Mouse (Mus musculus): ENCODE data around the gene Extl1. TPM values are rescaled to one million over a fixed set of nuclear protein-coding genes. Genes with fewer than 3 reads are reported as not detected.

The Extl1 gene
- total RNA-seq, 4 experiments from 2014 or later, result 20.5 to 28.9 (median 23.9) TPM

DNA sequence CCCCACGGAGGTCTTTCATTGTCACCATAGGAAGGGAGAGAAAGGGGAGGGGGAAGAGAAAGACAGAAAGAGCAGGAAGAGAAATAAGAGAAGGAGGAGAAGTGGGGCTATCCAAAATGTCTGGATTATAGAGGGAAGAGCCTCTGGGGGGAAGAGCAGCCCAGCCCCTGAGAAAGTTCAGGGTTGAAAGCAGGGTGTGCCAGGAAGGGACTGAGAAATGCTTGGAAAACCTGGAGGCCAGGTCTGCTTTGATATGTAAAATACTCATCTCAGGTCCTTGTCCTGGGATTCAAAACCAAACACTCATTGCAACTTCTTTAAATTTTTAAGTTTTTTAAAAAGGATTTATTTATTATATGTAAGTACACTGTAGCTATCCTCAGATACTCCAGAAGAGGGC lies 8.0 kb upstream of the Extl1 start:
- no peak for DNase-seq (ENCODE audit: low spot score)

- no peak for DNase-seq (ENCODE audit: low spot score)
Measured at GRCm38 (mm10) chr4:134388397-134388796, 4.7 kb upstream of the Extl1 start.

DNA sequence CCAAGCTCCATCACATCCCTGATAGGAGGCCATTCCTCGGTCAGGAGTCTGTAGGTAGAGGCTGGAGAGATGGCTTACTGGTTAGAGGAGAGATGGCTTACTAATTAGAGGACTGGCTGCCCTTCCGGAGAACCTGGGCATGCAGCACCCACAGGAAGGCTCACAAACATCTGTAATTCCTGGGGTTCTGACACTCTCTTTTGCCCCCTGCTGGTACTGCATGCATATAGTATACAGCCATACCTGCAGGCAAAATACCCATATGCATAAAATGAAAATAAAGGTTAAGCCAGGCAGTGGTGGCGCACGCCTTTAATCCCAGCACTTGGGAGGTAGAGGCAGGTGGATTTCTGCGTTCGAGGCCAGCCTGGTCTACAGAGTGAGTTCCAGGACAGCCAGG lies 3.6 kb upstream of the Extl1 start:
- DNase-seq (ENCODE audit: low spot score), result no peak

DNA sequence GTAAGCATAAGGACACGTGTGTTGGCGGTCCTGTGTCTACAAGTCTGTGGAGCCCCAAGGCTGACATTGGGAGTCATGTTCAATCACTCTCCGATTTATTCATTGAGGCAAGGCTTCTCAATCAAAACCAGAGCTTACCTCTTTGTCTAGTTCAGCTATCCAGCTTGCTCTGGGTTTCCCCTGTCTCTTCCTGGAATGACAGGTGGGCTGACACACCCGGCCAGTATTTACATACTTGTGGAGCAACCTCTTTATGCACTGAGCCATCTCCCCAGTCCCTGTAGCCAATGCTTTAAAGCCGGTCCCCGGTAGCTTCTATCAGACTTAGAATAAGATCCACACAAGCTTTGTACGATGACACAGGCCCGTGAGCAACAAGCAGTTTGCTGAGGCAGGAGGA lies 4.1 kb downstream of the Extl1 start:
- no peak for DNase-seq (ENCODE audit: low spot score)

DNA sequence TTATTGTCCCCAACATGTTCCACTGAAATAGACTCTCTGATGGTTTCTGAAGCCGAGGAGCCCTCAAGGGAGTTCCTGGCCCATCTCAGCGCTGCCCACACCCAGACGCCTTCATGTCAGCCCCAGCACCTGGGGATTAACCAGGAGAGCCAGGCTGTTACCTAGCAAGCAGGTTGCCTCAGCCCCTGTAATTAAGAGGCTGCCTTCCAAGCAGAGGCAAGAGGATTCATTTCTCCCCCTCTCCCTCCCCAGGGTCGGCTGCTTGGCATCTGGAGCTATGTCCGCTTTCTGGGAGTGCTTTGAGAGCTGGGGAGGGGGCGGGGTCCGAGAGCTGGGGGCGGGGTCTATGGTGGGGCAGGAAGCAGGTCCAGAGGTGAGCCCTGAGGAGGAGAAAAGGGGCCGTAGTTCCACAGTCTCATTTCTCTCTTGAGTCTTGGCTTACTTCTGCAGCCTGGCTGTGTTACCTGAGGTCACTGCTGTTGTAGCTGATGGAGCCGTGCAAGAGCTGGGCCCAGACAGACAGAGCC lies 5.5 kb downstream of the Extl1 start:
- DNase-seq (ENCODE audit: low spot score), result no peak

DNA sequence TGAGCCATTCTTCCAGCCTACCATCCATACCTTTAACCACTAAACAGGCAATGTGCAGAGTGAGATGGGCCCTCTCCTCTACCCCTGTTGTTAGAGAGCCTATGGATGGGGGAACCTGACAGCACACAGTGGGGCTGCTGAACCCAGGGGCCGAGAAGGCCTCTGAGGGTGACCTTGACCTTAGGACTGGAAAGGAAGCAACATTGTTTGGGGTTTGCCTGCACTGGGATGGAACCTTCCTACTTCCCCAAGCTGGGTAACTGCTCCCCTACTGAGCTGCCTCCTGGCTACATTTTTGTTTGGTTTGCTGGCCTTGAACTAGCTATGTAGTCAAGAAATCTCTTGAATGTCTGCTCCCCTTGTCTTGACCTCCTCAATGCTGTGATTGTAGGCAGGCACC lies 9.3 kb downstream of the Extl1 start:
- DNase-seq (ENCODE audit: low spot score), result no peak

DNA sequence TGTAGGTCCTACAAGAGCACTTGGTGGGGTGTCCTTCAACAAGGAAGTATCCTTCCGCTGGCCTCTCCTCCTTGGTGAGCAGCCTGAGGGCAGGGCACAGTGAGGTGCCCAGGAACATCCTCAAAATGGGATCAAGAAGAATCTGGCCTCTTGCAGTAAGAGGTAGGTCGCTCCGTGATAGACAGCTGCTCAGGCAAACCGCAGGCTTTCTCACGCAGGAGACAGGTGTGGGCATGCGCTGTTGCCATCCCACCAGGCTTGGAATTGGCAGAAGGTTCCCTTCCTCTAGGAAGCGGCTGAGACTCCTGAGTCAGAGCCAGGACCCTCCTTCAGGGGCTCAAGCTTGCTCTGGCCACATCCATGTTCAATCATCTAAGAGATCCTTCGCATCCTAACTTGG lies 10.4 kb downstream of the Extl1 start:
- no peak for DNase-seq (ENCODE audit: low spot score)

DNA sequence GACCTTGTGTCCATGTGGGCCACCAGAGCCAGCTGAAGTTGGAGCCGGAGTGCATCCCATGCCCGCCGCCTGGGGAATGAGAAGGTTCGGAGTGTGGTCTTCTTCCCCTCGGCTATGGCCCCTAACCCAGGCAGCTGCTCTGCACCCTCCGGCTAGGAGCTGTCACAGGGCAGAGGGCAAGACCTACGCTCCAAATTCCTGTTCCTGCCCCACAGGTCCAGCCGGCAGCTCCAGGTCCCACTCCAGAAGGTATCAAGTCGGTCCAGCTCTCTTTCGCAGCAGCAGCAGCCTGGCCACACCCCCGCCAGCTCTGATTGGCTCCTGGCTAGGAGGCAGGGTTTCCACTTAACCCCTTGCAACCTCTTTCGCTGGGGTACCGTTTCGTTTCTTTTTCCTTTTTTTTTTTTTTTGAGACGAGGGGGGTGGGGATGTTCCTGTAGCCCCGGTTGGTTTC lies 11.3 kb downstream of the Extl1 start:
- DNase-seq (ENCODE audit: low spot score), result peak; percentile 65

GRCm38 (mm10) chr4:134371316-134371855 lies 12.3 kb downstream of the Extl1 start:
- DNase-seq (ENCODE audit: low spot score), result no peak

DNA sequence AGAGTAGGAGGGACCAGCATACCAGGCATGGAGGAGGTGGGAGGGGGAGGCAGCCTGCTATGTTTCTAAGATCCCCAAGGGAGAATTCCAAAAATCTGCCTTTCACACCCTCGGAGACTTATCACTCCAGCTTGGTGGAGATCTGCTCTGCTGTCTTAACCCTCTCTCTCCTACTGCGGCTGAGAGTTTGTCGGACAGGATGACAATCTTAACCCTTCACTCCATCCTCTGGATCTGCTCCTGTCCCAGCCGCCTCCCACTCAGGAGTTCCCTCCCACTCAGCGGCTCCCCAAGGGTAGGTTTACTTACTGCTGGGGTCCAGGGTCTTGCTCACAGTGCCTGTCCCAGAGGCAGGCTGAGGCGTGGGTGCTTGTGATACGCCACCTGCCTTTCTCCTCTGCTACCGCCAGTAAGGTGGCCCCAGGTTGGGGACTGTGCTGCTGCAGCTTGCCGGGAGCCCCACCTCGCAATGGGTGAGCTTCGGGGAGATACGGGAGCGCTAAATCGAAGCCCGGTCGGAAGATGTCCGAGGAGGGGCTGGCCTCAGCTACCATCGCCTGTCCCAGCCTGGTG lies 12.9 kb downstream of the Extl1 start:
- no peak for DNase-seq (ENCODE audit: low spot score)

DNA sequence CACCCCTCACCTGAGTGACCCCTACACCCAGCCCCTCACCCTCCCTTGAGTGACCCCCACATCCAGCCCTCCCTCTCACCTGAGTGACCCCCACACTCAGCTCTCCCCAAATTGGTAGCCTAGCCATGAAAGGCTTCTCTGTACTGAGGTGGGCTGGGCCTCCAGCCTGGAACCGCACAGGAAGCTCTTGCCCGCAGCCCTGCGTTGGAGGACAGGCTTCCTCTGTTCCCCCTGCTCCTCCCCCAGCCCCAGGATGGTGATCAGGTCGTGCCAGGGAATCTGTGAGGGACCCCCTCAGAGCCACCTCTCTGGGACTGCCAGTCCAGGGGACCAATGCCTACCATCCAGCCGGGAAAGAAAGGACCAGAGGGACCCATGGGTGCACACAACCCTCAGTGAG lies 18.4 kb downstream of the Extl1 start:
- DNase-seq (ENCODE audit: low spot score), result no peak

GRCm38 (mm10) chr4:134362586-134362985 lies 21.1 kb downstream of the Extl1 start:
- DNase-seq (ENCODE audit: low spot score), result no peak

DNA sequence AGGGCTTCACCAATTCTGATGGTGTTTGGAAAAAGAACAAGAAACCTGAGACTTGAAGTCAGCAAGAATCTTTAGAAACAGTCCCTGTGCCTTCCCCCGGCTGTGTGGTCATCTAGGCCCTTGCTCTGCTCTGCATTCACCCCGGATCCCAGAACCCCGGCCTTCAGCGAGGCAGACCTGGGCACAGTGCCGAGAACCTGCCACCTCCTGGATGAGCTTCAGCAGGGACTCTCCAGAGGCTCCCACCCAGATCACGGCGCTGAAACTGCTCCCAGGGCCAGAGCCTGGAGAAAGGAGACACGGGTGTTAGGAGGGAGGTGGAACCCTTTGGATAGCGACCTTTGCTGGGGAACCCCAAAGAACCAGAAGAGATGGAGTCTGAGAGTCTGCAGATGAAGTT lies 21.5 kb downstream of the Extl1 start:
- no peak for DNase-seq (ENCODE audit: low spot score)

DNA sequence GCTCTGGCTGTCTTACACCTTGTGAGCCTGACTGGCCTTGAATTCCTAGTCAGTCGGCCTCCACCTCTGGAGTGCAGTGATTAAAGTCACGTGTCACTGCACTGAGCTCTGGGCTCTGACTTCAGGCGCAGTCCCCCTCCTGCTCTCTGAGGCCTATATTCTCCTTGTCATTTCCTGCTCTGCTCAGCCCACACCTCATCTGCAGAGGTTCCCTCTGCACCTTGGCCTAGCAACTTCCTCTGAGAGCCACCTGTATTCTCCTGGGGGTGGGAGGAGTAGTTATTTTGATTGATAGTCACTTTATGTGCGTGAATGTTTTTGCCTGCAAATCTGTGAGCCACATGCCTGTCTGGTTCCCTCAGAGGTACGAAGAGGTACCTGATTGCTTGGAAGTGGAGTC lies 22.4 kb downstream of the Extl1 start:
- DNase-seq (ENCODE audit: low spot score), result no peak

DNA sequence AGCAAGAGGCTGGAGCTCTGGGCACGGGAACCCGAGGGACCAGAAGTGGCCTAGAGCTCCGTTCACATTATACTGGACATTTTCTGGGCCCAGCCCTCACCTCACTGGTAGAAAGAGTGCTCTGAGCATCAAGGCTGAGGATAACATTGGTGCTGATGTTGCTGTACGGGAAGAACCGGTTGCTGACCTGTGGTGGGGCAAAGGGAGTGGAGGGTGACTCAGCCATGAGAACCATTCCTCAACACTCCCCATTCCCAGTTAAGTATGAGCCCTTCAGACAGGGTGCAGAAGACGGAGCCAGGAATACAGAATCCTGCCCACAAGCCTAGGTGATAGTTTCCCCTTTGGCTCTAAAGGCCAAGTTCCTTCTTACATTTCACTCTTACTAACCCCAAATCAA lies 24.0 kb downstream of the Extl1 start:
- no peak for DNase-seq (ENCODE audit: low spot score)

- DNase-seq (ENCODE audit: low spot score), result no peak
Measured at GRCm38 (mm10) chr4:134357461-134357771, 26.2 kb downstream of the Extl1 start.

DNA sequence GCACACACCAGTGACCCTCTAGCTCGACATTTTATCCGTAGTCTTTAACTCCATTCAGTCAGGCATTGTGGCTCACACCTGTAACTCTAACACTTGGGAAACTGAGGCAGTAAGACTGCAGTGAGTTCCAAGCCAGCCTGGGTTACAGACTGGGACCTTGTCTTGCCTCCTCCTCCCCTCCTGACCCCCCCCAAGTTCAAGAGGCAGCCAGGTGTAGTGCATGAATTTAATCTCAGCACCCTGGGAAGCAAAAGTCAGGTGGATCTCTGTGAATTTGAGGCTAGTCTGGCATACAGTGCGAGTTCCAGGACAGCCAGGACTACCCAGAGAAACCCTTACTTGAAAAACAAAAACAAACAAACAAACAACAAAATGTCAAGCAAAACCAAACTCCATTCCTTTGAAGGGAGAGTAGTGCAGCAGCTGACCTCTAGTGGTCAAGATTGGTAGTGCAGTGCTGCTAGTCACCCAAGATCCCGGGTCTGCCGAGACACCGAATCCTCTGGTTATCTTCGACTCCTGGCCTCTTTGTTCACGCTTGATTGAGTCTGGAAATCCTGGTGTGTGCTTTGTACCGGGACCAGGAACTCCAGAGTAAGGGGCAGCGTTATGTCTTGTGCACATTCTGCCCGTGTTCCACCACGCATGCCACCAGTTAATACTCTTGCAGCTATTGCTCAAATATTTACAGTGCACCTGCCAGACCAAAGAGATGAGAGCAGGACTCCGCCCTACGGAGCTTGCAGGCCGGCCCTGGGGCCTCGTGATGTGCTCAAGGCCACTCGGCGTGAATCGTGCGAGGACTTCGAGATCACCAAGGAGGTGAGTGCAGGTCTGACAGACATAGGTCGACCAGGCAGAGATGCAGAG lies 26.8 kb downstream of the Extl1 start:
- DNase-seq (ENCODE audit: low spot score), result peak; percentile 67

DNA sequence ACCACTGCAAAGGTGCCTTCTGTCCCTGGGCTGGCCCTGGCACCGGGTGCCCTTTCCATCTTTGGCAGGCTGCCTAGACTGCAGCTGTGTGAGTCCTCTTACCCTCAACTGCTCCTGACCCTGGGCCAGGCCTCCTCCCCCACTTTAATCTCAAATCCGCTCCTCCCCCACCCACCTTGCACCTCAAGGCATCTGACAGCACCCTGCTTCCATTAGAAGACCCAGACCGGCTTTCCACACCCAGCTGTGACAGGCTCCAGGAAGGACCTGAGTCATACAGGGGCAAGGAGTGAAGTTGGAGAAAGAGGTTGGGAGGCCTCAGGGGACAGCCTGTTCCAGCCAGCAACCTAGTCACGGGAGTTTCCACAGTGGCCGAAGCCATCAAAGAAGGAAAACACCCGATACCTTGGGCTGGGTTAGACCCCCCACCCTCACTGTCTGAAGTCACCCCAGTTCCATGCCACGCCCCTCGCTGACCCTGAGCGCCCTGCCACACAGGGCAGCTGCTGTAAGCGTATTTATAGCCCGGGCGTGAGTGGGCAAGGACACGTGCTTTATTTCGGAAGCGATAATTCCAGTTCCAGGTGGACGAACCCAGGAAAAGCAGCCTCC lies 27.7 kb downstream of the Extl1 start:
- DNase-seq (ENCODE audit: low spot score), result peak; percentile 71

DNA sequence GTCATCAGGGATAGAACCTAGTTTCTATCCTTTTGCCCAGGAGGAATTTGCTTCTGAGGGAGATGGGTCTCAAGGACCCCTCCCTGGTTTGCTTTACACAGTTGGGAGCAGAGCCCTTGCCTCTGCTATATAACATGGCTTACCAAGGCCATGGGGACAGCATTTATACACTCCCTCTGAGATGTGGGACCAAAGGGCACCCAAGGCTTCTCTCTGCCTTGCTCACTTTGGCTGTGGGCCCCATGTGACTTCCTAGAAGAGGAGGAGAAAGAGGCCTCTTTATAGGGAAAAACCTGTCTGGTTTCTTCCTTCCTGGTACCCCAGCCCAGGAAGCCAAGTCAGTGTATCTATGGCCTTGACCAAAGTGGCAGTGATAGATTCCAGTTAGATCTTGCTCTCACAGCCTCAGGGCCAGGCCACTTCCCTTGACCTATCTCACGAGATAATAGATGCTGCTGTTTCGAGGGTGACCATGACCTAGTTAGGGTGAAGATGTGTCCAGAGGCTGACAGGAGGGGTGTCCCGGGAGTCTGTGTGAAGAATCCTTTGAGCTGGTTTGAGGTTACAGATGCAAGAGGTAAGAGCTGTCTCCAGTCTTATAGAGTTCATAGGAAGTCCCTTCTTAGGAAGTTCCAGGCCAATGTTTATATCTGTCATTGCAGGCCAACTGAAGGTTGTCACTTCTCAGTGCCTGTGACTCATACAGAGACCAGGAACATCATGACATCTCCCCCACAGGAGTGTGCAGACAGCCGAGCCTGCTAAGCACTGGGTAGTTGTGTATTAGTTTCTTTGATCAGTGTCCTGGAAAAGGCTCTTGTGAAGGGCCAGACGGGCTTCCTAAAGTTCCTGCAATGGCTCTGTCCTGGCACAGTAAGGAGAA lies 29.9 kb downstream of the Extl1 start:
- DNase-seq (ENCODE audit: low spot score), result no peak

GRCm38 (mm10) chr4:134352929-134353328 lies 30.7 kb downstream of the Extl1 start:
- DNase-seq (ENCODE audit: low spot score), result no peak

DNA sequence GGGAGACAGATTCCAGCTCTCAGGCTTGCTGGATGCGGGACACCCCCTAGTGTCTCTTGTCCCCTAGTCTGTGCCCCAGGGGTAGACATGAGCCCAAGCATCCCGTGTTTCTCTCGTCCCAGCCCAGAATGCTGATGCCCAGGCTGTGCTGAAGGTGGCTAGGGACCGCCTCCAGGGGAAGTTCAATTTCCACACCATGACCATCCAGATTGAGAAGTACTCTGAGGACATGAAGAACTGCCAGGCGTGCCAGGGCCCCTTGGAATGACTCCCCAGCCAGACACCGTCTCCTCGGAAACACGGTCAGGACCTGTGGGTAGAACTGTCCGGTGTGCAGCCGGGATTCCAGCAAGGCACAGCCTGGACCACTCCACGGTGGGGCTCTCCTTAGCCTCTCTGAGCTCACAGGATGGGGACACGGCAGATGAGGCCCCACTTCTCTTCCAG lies 31.4 kb downstream of the Extl1 start:
- DNase-seq (ENCODE audit: low spot score), result no peak
